Mouse (Mus musculus): ENCODE data around the gene Lmtk2. TPM values are rescaled to one million over a fixed set of nuclear protein-coding genes. Genes with fewer than 3 reads are reported as not detected.

Lmtk2 gene
- polyA plus RNA-seq, 1 experiment from 2014 or later, result 5.9 TPM

DNA sequence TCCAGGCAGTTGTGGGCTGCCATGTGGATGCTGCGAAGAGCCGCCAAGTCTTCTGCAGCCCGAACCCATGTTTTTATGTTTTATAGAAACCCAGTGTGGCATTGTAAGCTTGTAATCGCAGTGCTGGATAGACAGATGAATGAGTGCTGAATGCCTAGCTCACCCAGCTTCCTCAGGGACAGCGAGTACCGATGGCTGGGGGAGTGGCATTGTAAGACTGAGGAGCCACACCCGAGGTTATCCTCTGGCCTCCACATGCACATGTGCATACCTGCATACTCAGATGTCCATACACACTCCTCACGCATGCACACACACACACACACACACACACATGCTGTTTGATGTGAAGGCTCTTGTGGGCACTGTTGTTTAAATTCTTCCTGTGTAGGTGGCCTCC is 58.9 kb downstream of the Lmtk2 start:
- Histone ChIP-seq H3K36me3 (peaks cover 57% of the 10 kb centered on the region), H3K4me1 (no peaks in the 10 kb centered on the region), H3K27me3 (ENCODE audit: low read depth, poor library complexity, severe bottlenecking) (no peaks in the 10 kb centered on the region), H3K9me3 (replicated peaks) (no peaks in the 10 kb centered on the region), H3K27ac (no peak overlapping the region), H3K4me3 (no peak overlapping the region)
- WGBS, result 95% methylated on average over 8 of the region's 8 CpGs
- DNase-seq (ENCODE audit: low spot score), result no peak

DNA sequence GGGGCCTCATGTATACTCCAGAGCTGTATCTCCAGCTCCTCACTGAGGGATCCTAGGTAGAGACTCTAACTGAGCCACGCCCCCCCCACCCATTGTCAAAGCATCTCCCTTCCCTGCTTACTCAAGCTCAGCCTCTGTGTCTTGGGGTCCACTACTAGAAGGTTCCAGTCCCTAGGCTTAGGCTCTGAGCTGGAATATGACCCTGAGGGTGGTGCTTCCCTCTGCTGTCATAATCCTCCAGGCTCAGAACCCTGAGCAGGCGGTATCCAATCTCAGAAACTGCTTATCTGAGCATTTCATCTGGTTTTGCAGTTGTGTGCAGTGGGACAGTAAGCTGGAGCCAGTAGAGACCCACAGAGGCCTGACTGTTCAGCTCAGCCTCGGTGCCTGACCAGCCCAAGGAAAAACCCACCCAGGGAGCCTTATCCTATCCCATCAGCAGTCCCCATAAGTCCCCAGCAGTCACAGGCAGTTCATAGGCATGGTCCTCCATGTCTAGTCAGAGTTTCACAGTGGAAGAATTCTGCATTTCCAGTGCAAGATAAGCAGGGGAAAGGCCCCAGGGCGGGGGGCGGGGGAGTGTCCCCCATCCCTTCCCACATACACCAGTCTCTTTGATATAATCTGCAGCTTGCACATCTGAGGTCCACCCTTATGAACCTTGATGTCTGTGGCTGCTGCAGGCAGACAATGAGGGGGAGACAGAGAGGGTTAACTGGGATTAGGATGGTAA is 62.0 kb downstream of the Lmtk2 start:
- Histone ChIP-seq H3K9me3 (replicated peaks) (no peaks in the 10 kb centered on the region), H3K4me1 (no peaks in the 10 kb centered on the region), H3K36me3 (peaks cover 67% of the 10 kb centered on the region), H3K4me3 (no peak overlapping the region), H3K27me3 (ENCODE audit: low read depth, poor library complexity, severe bottlenecking) (no peaks in the 10 kb centered on the region), H3K27ac (no peak overlapping the region)
- 85% methylated on average over 5 of the region's 5 CpGs for WGBS
- no peak for DNase-seq (ENCODE audit: low spot score)

DNA sequence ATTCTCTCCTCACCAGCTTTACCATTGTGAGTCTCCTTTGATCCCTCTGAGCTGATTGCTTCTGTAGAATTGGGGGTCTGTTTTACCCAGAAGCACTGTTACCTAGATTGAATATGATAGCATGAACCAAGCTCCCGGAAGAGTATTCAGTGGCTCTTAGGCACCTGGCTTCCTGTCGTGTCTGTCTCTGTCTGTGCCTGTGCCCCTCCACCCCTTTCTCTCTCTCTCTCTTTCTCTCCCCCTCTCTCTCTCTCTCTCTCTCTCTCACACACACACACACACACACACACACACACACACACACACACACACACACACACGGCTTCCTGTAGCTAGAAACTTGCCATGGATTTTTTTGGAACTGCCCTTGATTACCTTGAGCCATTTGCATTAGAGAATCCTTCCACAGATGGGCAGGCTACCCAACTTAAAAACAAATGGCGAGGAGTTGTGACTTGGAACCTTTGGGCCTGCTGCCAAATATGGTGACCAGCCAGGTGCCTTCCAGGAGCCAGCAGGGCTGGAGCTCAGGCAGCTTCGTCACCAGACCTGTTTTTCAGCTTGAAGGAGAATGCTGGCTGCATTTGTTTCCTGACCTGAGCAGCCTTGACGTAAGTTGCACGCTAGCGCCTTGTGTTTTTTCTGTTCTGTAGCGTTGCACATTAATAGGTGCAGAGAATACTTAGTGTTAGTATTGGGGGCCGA is 62.7 kb downstream of the Lmtk2 start:
- peaks cover 66% of the 10 kb centered on the region for H3K36me3 ChIP-seq
- no peaks in the 10 kb centered on the region for H3K27me3 ChIP-seq (ENCODE audit: low read depth, poor library complexity, severe bottlenecking)
- H3K4me3 ChIP-seq, result no peak overlapping the region
- no peaks in the 10 kb centered on the region for H3K9me3 ChIP-seq (replicated peaks)
- DNase-seq (ENCODE audit: low spot score), result no peak
- H3K4me1 ChIP-seq, result no peaks in the 10 kb centered on the region
- H3K27ac ChIP-seq, result no peak overlapping the region
- 82% methylated on average over 10 of the region's 10 CpGs for WGBS

DNA sequence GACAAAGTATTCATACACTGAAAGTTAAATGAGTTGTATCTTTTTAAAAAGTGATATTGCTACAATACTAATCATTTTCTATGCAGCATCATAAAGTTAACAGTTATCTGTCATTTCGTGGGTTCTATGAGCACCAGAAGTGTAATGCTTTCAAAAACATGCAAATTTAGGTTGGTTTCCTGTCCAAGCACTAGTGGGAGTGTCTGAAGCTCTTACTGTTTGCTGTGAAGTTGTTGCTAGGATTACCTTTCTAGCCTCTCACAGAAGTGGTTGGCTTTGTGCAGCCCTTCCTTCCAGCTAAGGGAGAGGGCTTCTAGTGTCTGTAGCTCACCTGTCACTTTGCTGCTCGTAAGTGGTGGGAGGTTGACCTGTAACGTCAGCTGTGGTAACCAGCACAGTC is 65.5 kb downstream of the Lmtk2 start:
- Histone ChIP-seq H3K4me1 (no peaks in the 10 kb centered on the region), H3K27me3 (ENCODE audit: low read depth, poor library complexity, severe bottlenecking) (no peaks in the 10 kb centered on the region), H3K4me3 (no peak overlapping the region), H3K9me3 (replicated peaks) (no peaks in the 10 kb centered on the region), H3K27ac (no peak overlapping the region), H3K36me3 (peaks cover 62% of the 10 kb centered on the region)
- DNase-seq (ENCODE audit: low spot score), result no peak
- WGBS, result 95% methylated on average over 3 of the region's 3 CpGs

DNA sequence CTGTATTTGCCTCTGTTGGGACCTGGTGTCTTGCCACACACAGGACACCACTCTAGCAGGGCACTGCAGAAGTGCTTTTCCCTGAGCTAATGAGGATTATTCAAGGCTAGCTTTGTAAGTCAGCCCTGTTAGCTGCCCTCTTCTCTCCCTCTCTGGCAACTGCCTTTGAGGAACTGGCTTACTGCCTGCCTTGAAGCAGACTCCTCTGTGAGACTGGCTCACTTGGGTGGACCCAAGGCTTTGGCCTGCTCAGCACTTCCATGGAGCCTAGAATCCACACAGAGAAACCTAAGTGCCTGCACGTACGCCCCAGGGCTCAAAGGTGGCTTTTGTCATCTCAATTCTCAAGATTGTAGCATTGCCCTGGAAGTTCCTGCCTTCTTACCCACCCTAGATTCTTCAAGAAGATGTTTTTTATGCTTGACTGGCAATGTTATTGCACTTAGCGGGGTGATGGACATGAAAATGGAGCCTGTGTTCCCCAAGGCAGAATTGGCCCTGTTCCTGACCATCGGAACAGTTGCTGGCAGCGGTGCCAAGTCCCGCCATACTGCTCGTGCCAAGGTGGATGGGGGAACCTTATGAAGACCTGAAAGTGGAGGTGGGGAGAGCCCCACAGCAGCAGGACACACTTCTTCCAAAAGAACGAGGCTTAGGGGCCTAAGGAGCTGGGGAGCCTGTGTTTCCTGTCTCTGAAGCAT is 69.2 kb downstream of the Lmtk2 start:
- Histone ChIP-seq H3K36me3 (peaks cover 81% of the 10 kb centered on the region), H3K4me1 (no peaks in the 10 kb centered on the region), H3K4me3 (no peak overlapping the region), H3K27me3 (ENCODE audit: low read depth, poor library complexity, severe bottlenecking) (no peaks in the 10 kb centered on the region), H3K9me3 (replicated peaks) (no peaks in the 10 kb centered on the region), H3K27ac (no peak overlapping the region)
- DNase-seq (ENCODE audit: low spot score), result no peak
- 95% methylated on average over 8 of the region's 8 CpGs for WGBS

DNA sequence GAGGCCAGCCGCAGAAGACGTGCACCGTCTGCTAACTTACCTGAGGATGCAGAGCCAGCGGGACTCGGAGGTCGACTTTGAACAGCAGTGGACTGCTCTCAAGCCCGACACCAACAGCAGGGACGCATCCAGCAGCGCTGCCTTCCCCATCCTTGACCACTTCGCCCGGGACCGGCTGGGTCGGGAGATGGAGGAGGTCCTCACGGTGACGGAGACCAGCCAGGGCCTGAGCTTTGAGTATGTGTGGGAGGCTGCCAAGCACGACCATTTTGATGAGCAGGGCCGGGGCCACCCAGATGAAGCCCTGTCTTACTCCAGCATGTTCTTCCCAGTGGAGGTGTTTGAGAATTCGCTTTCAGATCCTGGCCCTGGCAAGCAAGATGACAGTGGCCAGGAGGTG is 73.4 kb downstream of the Lmtk2 start:
- no peak overlapping the region for H3K27ac ChIP-seq
- H3K27me3 ChIP-seq (ENCODE audit: low read depth, poor library complexity, severe bottlenecking), result no peaks in the 10 kb centered on the region
- DNase-seq (ENCODE audit: low spot score), result no peak
- no peaks in the 10 kb centered on the region for H3K9me3 ChIP-seq (replicated peaks)
- WGBS, result 93% methylated on average over 18 of the region's 18 CpGs
- no peak overlapping the region for H3K4me3 ChIP-seq
- H3K36me3 ChIP-seq, result peaks cover 96% of the 10 kb centered on the region
- H3K4me1 ChIP-seq, result no peaks in the 10 kb centered on the region

DNA sequence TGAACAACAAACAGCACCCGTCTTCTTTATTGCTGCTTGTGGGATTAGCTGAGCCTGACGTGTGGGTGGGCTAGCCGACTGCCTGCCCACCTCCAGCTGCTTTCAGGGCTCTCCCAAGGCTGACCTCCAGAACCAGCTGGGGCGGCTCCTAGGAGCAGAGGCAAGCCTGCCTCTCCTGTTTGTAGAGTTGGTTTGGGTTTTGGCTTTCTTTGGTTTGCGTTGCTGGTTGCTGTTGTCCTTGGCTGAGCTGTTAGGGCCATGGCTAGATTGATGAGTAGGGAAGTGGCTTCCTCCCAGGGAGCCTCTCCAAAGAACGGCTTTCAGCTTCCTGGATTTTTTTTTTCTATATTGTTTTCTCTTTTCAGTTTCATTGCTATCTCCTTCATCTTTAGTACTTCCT is 78.0 kb downstream of the Lmtk2 start:
- no peak overlapping the region for H3K27ac ChIP-seq
- no peaks in the 10 kb centered on the region for H3K4me1 ChIP-seq
- H3K9me3 ChIP-seq (replicated peaks), result no peaks in the 10 kb centered on the region
- WGBS, result 49% methylated on average over 6 of the region's 6 CpGs
- H3K4me3 ChIP-seq, result no peak overlapping the region
- peaks cover 82% of the 10 kb centered on the region for H3K36me3 ChIP-seq
- no peak for DNase-seq (ENCODE audit: low spot score)
- no peaks in the 10 kb centered on the region for H3K27me3 ChIP-seq (ENCODE audit: low read depth, poor library complexity, severe bottlenecking)

DNA sequence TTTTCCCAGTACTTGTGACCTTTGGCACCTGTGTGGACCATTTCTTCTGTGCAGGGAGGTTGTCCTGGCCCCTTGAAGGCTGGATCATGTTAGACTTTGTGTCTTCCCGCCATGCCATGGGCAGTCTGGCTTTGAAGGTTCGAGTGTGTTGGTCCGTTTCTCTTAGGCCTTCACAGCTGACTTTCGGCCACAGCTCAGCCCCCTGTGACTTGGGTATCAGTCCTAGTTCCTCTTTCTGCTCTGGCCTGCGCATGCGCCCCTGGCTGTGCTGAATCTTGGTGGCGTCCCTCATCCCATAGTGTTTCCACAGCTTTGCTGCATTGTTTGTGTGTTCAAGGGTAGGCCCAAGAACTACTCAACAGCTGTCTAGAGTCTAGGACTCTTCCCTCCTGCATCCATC is 81.0 kb downstream of the Lmtk2 start:
- H3K36me3 ChIP-seq, result peaks cover 78% of the 10 kb centered on the region
- WGBS, result 95% methylated on average over 7 of the region's 7 CpGs

DNA sequence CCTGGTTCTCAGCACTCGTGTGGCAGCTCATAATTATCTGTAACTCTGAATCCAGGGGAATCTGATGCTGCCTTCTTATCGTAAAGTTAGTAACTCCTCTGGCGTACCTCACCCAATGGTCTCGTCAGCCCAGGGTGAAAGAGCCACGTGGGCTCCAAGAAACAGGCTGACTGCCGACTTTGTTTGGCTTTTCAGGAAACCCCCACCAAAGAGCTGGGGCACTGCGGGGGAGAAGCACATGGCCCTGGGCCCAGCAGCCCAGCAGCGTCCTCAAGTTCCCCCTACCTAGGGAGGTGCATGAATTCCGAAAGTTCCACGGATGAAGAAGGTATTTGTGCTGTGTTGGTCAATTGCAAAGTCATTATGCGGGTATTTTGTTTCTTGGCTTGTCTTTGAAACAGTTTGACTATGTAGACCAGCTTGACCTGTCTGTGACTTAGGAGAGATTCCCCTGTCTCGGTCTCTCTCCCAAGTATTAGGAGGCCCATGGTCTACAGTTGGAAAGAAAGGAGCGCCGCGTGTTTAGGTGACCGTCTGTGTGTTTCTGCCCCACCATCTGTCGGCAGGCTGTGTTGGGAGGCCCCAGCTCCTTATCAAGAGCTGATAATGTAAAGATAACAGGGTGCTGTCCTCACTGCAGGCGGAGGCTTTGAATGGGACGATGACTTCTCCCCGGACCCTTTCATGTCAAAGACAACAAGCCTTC is 82.5 kb downstream of the Lmtk2 start:
- DNase-seq (ENCODE audit: low spot score), result no peak
- WGBS, result 67% methylated on average over 20 of the region's 20 CpGs
- Histone ChIP-seq H3K4me3 (no peak overlapping the region), H3K36me3 (peaks cover 74% of the 10 kb centered on the region), H3K27me3 (ENCODE audit: low read depth, poor library complexity, severe bottlenecking) (no peaks in the 10 kb centered on the region), H3K4me1 (no peaks in the 10 kb centered on the region; the same call in 1 of the 2 replicates), H3K27ac (no peak overlapping the region), H3K9me3 (replicated peaks) (no peaks in the 10 kb centered on the region)

More for the DNA sequence above, 81.0 kb downstream of the Lmtk2 start:
- no peak for DNase-seq (ENCODE audit: low spot score)
- Histone ChIP-seq H3K27me3 (ENCODE audit: low read depth, poor library complexity, severe bottlenecking) (no peaks in the 10 kb centered on the region), H3K4me3 (no peak overlapping the region), H3K4me1 (no peaks in the 10 kb centered on the region; the same call in 1 of the 2 replicates), H3K27ac (no peak overlapping the region), H3K9me3 (replicated peaks) (no peaks in the 10 kb centered on the region)

DNA sequence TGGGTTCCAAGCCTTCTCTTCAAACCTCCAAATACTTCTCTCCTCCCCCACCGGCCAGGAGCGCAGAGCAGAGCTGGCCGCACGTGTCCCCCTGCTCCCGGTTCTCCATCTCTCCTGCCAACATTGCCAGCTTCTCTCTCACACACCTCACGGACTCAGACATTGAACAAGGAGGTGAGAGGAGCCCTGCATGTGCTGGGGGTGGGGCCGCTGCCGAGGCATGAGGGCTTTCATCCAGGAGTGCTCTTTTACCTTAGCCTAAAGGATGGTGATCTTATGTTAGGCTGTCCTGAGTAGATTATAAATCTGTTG is 83.0 kb downstream of the Lmtk2 start:
- Histone ChIP-seq H3K9me3 (replicated peaks) (no peaks in the 10 kb centered on the region), H3K4me1 (no peaks in the 10 kb centered on the region; the same call in 1 of the 2 replicates), H3K4me3 (no peak overlapping the region), H3K27me3 (ENCODE audit: low read depth, poor library complexity, severe bottlenecking) (no peaks in the 10 kb centered on the region), H3K36me3 (peaks cover 70% of the 10 kb centered on the region), H3K27ac (no peak overlapping the region)
- WGBS, result 71% methylated on average over 8 of the region's 8 CpGs
- no peak for DNase-seq (ENCODE audit: low spot score)

DNA sequence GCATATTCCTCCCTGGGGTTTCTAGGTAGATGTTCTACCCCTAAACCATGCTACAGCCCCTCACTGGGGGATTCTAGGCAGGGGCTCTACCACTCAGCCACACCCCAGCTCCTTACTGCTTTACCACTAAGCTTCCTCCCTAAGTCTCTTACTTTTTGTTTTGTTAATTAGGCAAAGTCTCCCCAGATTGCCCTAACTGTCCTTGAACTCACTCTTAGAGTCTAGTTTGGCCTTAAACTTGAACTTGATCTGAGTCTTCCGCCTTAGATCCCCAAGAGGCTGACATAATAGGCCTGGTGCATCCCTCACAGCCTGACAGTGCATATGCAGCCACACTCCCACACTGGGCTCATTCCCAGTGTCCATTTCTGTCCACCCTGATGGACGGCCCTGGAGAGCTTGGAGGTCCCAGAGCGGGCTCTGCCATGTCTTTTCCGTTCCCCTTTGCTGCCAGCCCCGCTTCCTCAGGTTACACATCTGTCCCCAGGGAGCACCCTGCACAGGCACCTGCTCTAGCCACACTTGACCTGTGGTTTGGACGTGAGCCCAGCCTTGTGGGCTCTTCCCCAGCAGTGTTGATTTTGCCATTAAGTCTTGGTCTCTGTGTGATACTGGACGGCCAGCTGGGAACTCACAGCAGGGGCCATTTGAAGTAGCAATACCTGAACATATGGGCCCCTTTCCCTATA is 83.6 kb downstream of the Lmtk2 start:
- Histone ChIP-seq H3K36me3 (peaks cover 71% of the 10 kb centered on the region), H3K9me3 (replicated peaks) (no peaks in the 10 kb centered on the region), H3K27me3 (ENCODE audit: low read depth, poor library complexity, severe bottlenecking) (no peaks in the 10 kb centered on the region), H3K4me3 (no peak overlapping the region), H3K27ac (no peak overlapping the region), H3K4me1 (no peaks in the 10 kb centered on the region; the same call in 1 of the 2 replicates)
- DNase-seq (ENCODE audit: low spot score), result no peak
- 90% methylated on average over 7 of the region's 7 CpGs for WGBS

DNA sequence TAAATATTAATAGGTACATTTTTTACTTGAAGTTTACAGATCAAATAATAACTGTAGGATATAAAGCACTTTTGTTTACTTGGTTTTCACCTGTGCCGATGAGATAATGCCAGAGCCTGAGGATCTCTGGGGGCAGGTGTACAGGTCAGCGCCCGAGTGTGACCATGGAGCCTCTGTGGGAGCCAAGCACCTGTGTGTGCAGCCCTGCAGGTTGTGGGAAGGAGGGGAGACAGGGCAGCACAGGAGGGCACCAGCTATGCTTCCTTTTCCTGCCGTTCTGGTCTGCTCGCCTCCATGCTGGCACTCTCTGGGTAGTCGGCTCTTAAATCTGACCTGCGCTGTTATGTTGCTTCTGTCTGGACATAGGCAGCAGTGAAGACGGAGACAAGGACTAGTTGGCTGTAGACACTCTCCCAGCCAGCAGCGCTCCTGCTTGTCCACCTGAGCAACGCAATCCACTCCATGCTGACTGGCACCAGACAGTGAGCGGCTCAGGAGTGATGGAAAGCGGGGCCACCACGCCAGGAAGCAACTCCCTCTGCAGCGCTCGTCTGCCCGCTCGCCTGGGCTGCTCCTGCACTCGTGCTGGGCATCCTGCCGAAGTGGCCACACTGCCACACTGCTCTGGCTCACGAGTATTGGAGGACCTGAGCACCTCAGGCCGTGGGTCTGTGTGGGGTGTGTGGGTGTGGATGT is 84.3 kb downstream of the Lmtk2 start:
- Histone ChIP-seq H3K4me1 (peaks cover 3% of the 10 kb centered on the region), H3K9me3 (replicated peaks) (no peaks in the 10 kb centered on the region), H3K27me3 (ENCODE audit: low read depth, poor library complexity, severe bottlenecking) (no peaks in the 10 kb centered on the region), H3K4me3 (no peak overlapping the region), H3K27ac (no peak overlapping the region), H3K36me3 (peaks cover 65% of the 10 kb centered on the region)
- WGBS, result 92% methylated on average over 21 of the region's 21 CpGs
- DNase-seq (ENCODE audit: low spot score), result no peak
